Mouse (Mus musculus): ENCODE results near the gene Srf. TPM values are rescaled to one million over a fixed set of nuclear protein-coding genes. Genes with fewer than 3 reads are reported as not detected.

Gene Srf
- polyA plus RNA-seq, 1 experiment from 2014 or later = 15.1 TPM

DNA sequence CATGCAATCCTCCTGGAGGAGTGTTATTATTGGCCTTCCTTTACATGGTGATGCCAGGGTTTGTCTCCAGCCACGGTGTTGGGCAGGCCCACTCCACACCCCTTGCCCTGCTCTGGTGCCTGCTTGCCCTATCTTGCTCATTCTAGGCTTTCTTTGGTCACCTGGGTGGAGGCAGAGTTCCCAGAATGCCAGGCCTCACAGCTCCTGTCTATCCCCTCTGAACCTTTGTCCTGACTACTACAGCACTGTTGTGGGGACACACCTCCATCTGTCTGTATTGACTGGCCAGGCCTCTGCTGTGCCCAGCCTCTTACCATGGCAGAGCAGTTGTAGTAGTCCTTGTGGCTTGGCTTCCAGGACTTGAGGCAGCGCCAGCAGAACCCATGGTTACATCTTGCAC, 53.2 kb downstream of the Srf start:
- H3K9me3 ChIP-seq (ENCODE audit: low read depth, low read length) = no peaks in the 10 kb centered on the region
- no peak overlapping the region for H3K4me3 ChIP-seq (ENCODE audit: low read depth, low read length)
- no peak overlapping the region for H3K9ac ChIP-seq
- 64% methylated on average over 2 of the region's 2 CpGs for WGBS
- no peak overlapping the region for H3K27ac ChIP-seq (ENCODE audit: low read depth)
- no peaks in the 10 kb centered on the region for H3K27me3 ChIP-seq (ENCODE audit: insufficient read depth, low read length)
- TF ChIP-seq CTCF (IDR thresholded peaks at IDR 0.05; ENCODE audit: low read depth) = no peak
- H3K4me1 ChIP-seq (ENCODE audit: insufficient read depth) = no peaks in the 10 kb centered on the region
- H3K36me3 ChIP-seq (ENCODE audit: insufficient read depth) = peaks cover 31% of the 10 kb centered on the region
- ATAC-seq (ENCODE audit: insufficient read depth) (no peak), DNase-seq (no peak)
- no peak overlapping the region for H3K4me2 ChIP-seq

Small RNAs within 50 kb of the gene (microRNA-seq; reads per million reads assigned to microRNA genes)
- gene Mir6976 (ENCODE audit: borderline number of aligned reads) = not detected

Other genes starting within 250 kb of the Srf start
- 4.7 and 5.5 TPM in 2 replicates for gene Abcc10, start 227.8 kb downstream of the Srf start, polyA plus RNA-seq (2014; fragmentation: Nextera tagmentation; extraction: Ambion mirVana)
- gene Zfp318, start 172.4 kb downstream of the Srf start, polyA plus RNA-seq (2014; fragmentation: Nextera tagmentation; extraction: Ambion mirVana) = 15.2 and 18.3 TPM in 2 replicates
- gene Crip3, start 127.2 kb downstream of the Srf start, polyA plus RNA-seq (2014; fragmentation: Nextera tagmentation; extraction: Ambion mirVana) = 0.41 TPM in 1 of 2 replicates, not detected in the other
- gene Slc22a7, start 117.7 kb downstream of the Srf start, polyA plus RNA-seq (2014; fragmentation: Nextera tagmentation; extraction: Ambion mirVana) = not detected in 2 replicates
- 0.05 and 0.11 TPM in 2 replicates for gene Ttbk1, start 68.5 kb downstream of the Srf start, polyA plus RNA-seq (2014; fragmentation: Nextera tagmentation; extraction: Ambion mirVana)
- 50.3 and 60.8 TPM in 2 replicates for gene Dnph1, start 59.5 kb downstream of the Srf start, polyA plus RNA-seq (2014; fragmentation: Nextera tagmentation; extraction: Ambion mirVana)
- gene Cul9, start 9.8 kb downstream of the Srf start, polyA plus RNA-seq (2014; fragmentation: Nextera tagmentation; extraction: Ambion mirVana) = 2.8 and 2.9 TPM in 2 replicates
- gene Ptk7, start 73.3 kb upstream of the Srf start, polyA plus RNA-seq (2014; fragmentation: Nextera tagmentation; extraction: Ambion mirVana) = 79.5 and 99.3 TPM in 2 replicates
- 20.2 and 21.4 TPM in 2 replicates for gene Klc4, start 89.8 kb upstream of the Srf start, polyA plus RNA-seq (2014; fragmentation: Nextera tagmentation; extraction: Ambion mirVana)
- gene Mrpl2, start 90.1 kb upstream of the Srf start, polyA plus RNA-seq (2014; fragmentation: Nextera tagmentation; extraction: Ambion mirVana) = 113 and 114 TPM in 2 replicates
- gene Cul7, start 94.2 kb upstream of the Srf start, polyA plus RNA-seq (2014; fragmentation: Nextera tagmentation; extraction: Ambion mirVana) = 36.6 TPM in 2 replicates
- gene Rrp36, start 118.2 kb upstream of the Srf start, polyA plus RNA-seq (2014; fragmentation: Nextera tagmentation; extraction: Ambion mirVana) = 47.6 and 48.5 TPM in 2 replicates
- gene Mea1, start 122.6 kb upstream of the Srf start, polyA plus RNA-seq (2014; fragmentation: Nextera tagmentation; extraction: Ambion mirVana) = 123 and 131 TPM in 2 replicates
- 108 and 111 TPM in 2 replicates for gene Klhdc3, start 124.7 kb upstream of the Srf start, polyA plus RNA-seq (2014; fragmentation: Nextera tagmentation; extraction: Ambion mirVana)
- 97.6 and 104 TPM in 2 replicates for gene Ppp2r5d, start 148.9 kb upstream of the Srf start, polyA plus RNA-seq (2014; fragmentation: Nextera tagmentation; extraction: Ambion mirVana)
- 23.0 and 25.7 TPM in 2 replicates for gene Pex6, start 155.3 kb upstream of the Srf start, polyA plus RNA-seq (2014; fragmentation: Nextera tagmentation; extraction: Ambion mirVana)
- gene Gnmt, start 173.0 kb upstream of the Srf start, polyA plus RNA-seq (2014; fragmentation: Nextera tagmentation; extraction: Ambion mirVana) = 0.77 and 1.5 TPM in 2 replicates
- gene Cnpy3, start 196.0 kb upstream of the Srf start, polyA plus RNA-seq (2014; fragmentation: Nextera tagmentation; extraction: Ambion mirVana) = 77.4 and 79.3 TPM in 2 replicates
- 0.24 and 0.37 TPM in 2 replicates for gene Ptcra, start 207.5 kb upstream of the Srf start, polyA plus RNA-seq (2014; fragmentation: Nextera tagmentation; extraction: Ambion mirVana)
- 58.2 and 64.7 TPM in 2 replicates for gene 2310039H08Rik, start 216.5 kb upstream of the Srf start, polyA plus RNA-seq (2014; fragmentation: Nextera tagmentation; extraction: Ambion mirVana)
- 169 and 171 TPM in 2 replicates for gene Rpl7l1, start 226.5 kb upstream of the Srf start, polyA plus RNA-seq (2014; fragmentation: Nextera tagmentation; extraction: Ambion mirVana)